Mouse (Mus musculus): ENCODE measurements at regions not wholly inside any gene's neighbourhood (a gene's known extent, or its start where the extent isn't known, plus 50 kb on each side); places are given as distances from the start of the nearest gene placed in this dataset.

DNA sequence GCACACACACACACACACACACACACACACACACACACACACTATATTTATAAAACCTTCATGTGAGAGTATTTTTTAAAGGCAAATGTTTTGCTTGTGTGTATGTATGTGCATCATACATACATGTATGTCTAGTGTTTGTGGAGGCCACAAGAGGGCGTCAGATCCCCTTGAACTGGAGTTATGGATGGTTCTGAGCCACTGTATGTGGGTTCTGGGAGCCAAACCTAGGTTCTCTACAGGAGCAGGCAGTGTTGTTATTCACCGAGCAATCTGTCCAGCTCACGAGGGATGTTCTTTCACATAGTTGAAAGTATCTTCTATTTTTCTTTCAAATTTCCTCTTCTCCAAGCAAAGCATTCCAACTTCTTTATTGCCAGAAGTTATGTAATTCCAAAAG, 56.3 kb upstream of the Agtr2 start:
- Histone ChIP-seq H3K27me3 (replicated peaks) (no peaks in the 10 kb centered on the region), H3K36me3 (no peaks in the 10 kb centered on the region), H3K9me3 (replicated peaks) (no peaks in the 10 kb centered on the region), H3K4me1 (no peaks in the 10 kb centered on the region), H3K4me2 (no peak overlapping the region), H3K9ac (no peak overlapping the region), H3K27ac (no peak overlapping the region), H3K4me3 (no peak overlapping the region)
- ATAC-seq: no peak
- 52% methylated on average over 3 of the region's 3 CpGs for WGBS (ENCODE audit: insufficient replicate concordance)

DNA sequence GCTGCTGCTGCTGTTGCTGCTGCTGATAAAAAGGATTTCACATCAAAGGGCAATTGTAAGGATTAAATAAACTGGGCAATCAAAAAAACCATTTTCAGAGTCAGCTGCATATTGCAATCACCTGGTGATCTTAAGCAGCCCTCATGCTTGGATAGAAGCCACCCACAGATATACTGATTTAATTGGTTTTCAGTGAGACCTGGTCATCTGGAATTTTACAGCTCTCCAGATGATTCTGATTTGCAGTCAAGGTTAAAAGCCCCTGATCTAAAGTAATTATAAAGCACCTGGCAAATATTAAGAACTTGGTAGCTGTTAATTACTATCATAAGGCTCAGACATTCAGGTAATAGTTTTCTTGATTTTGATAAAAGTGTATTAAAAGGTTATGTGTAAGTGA, 50.8 kb upstream of the Agtr2 start:
- H3K9ac ChIP-seq: no peak overlapping the region
- no peak for ATAC-seq
- H3K4me1 ChIP-seq: no peaks in the 10 kb centered on the region
- H3K9me3 ChIP-seq (replicated peaks): no peaks in the 10 kb centered on the region
- no peak overlapping the region for H3K27ac ChIP-seq
- no peak overlapping the region for H3K4me2 ChIP-seq
- H3K4me3 ChIP-seq: no peak overlapping the region
- no peaks in the 10 kb centered on the region for H3K27me3 ChIP-seq (replicated peaks)
- no peaks in the 10 kb centered on the region for H3K36me3 ChIP-seq
